Mouse (Mus musculus) right cerebral cortex, postnatal 14 days (tissue): ENCODE measurements around the gene F12.

Experiments used
- DNase-seq: peaks from one replicate; pipeline ENCODE4 v3.0.0; 2022

The F12 gene

DNA sequence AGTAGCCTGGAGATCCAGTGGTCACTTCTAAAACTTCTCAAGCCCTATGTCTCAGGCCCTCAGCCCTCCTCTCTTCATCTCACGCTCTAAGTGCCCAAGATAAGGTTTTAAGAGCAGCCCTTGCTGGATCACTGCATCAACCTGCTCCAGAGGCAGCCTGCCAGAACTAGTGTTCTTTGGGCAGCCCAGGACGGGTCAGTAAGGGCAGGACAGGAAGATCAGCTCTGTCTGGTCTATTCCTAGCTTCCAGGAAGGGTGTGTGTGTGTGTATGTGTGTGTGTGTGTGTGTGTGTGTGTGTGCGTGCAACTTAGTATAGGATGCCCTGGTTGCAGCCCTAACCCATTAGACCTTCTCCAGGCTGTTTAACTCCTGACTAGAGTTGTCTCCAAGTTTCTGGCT, 56.4 kb downstream of the F12 start:
- DNase-seq = no peak

DNA sequence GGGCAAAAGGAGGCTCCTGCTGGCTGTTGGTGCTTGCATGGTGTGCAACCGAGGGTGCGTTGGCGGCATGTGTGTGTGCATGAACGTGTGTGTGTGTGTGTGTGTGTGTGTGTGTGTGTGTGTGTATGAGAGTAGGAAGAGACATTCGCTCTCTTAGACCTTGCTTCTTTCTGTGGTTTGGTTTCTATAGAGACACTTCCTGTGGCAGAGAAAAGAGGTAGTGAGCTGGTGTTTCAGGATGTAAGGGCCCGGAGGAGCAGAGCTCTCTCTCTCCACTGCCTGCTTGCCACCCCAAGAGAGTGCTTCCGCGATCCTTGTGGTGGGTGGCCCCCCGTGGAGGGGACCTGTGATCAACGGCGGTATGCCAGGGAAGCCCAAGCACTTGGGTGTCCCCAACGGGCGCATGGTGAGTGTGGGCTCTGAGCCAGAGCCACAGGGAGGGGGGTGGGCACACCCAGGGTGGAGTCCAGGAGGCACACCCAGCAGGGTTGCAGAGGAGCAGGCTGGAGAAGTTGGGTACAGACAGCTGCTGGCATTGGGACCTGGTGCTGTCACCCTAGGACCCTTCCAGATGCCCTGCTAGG, 57.0 kb downstream of the F12 start, which contains the start of gene Rgs14:
Rgs14 (plus strand) TSS at position 202 of the 584 bp plus-strand sequence.
- DNase-seq = peak; percentile 31

DNA sequence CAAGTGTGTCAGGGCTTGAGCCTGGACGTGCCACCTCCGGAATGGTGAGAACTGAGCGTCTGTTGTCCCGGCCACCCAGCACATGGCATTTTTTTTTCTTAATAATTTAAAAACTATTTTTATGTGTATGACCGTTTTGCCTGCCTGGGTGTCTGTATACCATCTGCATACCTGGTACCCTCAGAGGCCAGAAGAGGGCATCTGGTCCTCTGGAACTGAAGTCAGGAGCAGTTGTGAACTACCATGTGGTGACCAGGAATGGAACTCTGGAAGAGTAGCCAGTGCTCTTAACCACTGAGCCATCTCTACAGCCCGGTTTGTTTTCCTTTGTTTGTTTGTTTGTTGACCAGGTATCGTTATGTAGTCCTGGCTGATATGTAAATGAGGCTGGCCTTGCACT, 58.2 kb downstream of the F12 start:
- no peak for DNase-seq
